Mouse (Mus musculus): Measurements from ENCODE around the gene Hemk1.

DNA sequence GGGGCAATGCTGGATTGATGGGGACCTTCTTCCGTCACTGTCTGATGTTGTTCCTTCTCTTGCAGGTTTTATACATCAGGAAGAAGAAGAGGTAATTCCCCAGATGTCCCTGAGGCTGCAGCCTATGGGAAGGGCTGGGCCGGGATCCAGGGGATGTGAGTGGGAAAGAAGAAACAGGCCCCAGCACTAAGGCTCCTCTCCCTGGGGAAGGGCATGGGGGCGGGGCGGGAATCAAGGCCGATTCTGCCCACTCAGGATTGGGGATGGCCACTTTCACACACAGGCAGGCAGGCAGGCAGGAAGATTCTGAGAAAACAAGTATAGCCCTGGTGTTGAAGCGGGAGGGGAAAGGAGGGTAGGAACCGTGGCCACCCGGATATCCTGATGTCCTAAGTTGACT, 7.9 kb upstream of the Hemk1 start:
- no peak for TF ChIP-seq CTCF (IDR thresholded peaks at IDR 0.05; ENCODE audit: extremely low read depth, insufficient read depth, low read length)
- TF ChIP-seq POLR2A (IDR thresholded peaks at IDR 0.05; ENCODE audit: extremely low read depth, insufficient read depth, low read length), result no peak
